Mouse (Mus musculus) liver, postnatal 0 days (tissue): Measurements from ENCODE around the gene 1810043G02Rik.

Experiments
- CTCF ChIP-seq: sonication (generic); IDR thresholded peaks from 2 replicates; pipeline ENCODE4 v1.5.1; 2016; ENCODE audit warnings: antibody characterized with exemption, low read depth
- EP300 ChIP-seq: IDR thresholded peaks from 2 replicates; pipeline ENCODE4 v1.6.1; 2016; ENCODE audit warnings: antibody characterized with exemption, low read depth, mild to moderate bottlenecking

DNA sequence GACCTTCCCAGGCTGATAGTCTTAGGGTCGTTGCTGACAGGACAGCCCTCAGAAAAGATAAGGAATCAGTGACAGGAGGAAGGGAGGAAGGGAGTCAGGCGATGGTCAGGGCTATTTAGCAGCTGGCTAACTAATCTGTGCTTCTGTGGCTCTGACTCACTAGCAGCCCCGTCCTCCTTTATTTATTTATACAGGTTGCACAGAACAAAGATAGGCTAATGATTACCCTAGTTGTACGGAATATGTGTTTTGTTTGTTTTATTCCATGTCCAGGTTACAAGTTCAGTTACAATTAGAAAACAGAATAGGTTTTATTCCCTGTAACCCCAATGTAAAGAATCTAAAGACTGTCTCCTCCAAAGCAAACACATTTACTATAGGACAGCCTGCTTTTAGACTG is 2.7 kb upstream of the 1810043G02Rik start:
- no peak for TF ChIP-seq CTCF
- TF ChIP-seq EP300 = no peak
